Mouse (Mus musculus): Measurements from ENCODE around the gene Socs2. TPM values are rescaled to one million over a fixed set of nuclear protein-coding genes. Genes with fewer than 3 reads are reported as not detected.

Socs2 gene
- polyA plus RNA-seq, 1 experiment from 2014 or later: 126 TPM

DNA sequence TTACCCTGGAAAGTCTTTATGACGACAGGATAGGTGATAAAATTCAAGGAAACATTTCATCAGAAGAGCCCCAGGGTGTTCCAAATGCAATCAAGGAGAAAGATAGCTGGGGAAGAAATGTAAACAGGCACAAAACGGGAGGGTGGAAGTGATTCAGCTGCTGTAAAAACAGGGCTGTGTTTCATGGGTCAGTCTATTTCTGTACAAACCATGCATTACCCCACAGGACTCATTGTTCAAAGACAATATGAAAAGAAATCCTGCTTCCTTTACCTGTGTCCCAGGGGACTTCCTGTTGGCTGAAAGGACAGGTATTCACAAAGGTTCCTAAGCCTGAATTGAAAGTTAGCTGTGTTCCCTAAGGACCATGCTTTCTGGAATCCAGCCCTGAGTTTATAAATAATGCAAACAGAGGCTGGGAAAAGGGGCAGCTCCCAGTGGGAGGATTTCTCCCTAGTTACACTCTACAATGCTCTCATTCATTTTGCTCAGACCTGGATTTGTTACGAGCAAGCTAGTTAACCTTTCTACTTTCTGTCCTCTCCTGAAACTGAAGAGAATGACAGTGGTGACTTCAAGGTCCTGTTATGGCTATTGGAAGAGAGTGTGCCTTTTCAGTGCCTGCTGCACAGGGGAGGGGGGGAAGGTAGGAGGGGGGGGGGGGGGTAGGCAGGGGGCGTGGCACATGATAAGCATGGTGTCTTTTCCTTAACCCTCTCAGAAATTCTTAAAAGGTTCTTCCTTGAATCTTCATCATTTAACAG lies 80.0 kb downstream of the Socs2 start:
- Histone ChIP-seq H3K4me3 (replicated peaks) (no peak overlapping the region), H3K9ac (replicated peaks) (no peak overlapping the region), H3K4me2 (0 out of 2 replicates have a peak overlapping the region, but pooled peaks have one; percentile 11), H3K4me1 (peaks cover 12% of the 10 kb centered on the region; the same call in 1 of the 2 replicates), H3K27me3 (replicated peaks) (no peaks in the 10 kb centered on the region), H3K9me3 (replicated peaks) (no peaks in the 10 kb centered on the region), H3K36me3 (no peaks in the 10 kb centered on the region), H3K27ac (replicated peaks) (no peak overlapping the region)
- 0 out of 2 replicates have a peak, but pooled peaks have one; percentile 45 for ATAC-seq (ENCODE audit: low FRiP score)
- WGBS: 25% methylated on average over 4 of the region's 4 CpGs

Other genes with a start within 250 kb of the Socs2 start
- 8.2 and 9.8 TPM in 2 replicates for gene Cradd, start 93.0 kb downstream of the Socs2 start, polyA plus RNA-seq (2015; fragmentation: Nextera tagmentation; extraction: Ambion mirVana)
- 286 and 296 TPM in 2 replicates for gene Mrpl42, start 84.8 kb upstream of the Socs2 start, polyA plus RNA-seq (2015; fragmentation: Nextera tagmentation; extraction: Ambion mirVana)
- gene Ube2n, start 98.0 kb upstream of the Socs2 start, polyA plus RNA-seq (2015; fragmentation: Nextera tagmentation; extraction: Ambion mirVana): 358 and 359 TPM in 2 replicates
- gene Nudt4, start 147.0 kb upstream of the Socs2 start, polyA plus RNA-seq (2015; fragmentation: Nextera tagmentation; extraction: Ambion mirVana): 73.5 and 75.5 TPM in 2 replicates

Data from neural tube, embryonic 15.5 days (tissue).